Mouse (Mus musculus) brain, embryonic 14.5 days (tissue): ENCODE data around the gene Mdh2. TPM values are rescaled to one million over a fixed set of nuclear protein-coding genes. Genes with fewer than 3 reads are reported as not detected.

Source experiments
- DNase-seq: peaks from one replicate; pipeline ENCODE4 v3.0.0-alpha.2; 2011; ENCODE audit warnings: low read depth
- CTCF ChIP-seq: fragments of 200-500 bp; IDR thresholded peaks from 2 replicates; pipeline ENCODE4 v1.5.1; 2012; ENCODE audit warnings: inconsistent platforms, mild to moderate bottlenecking, moderate library complexity, borderline replicate concordance; ENCODE audit not compliant: insufficient read depth, insufficient read length; ENCODE audit errors: extremely low read depth
- POLR2A ChIP-seq: fragments of 200-500 bp; IDR thresholded peaks from 2 replicates; pipeline ENCODE4 v1.6.1; 2012; ENCODE audit warnings: mild to moderate bottlenecking, inconsistent platforms, borderline replicate concordance; ENCODE audit not compliant: poor library complexity, insufficient read depth, insufficient read length, severe bottlenecking; ENCODE audit errors: extremely low read depth
- polyA plus RNA-seq: library from polyadenylated mRNA; depleted of rRNA; stranded (reverse); fragments of >200 nt; gene quantifications from 2 replicates; pipeline ENCODE4 v1.2.3, GENCODE M21; 2012; rRNA removed

The Mdh2 gene
- polyA plus RNA-seq, 1 experiment, result 499 TPM

DNA sequence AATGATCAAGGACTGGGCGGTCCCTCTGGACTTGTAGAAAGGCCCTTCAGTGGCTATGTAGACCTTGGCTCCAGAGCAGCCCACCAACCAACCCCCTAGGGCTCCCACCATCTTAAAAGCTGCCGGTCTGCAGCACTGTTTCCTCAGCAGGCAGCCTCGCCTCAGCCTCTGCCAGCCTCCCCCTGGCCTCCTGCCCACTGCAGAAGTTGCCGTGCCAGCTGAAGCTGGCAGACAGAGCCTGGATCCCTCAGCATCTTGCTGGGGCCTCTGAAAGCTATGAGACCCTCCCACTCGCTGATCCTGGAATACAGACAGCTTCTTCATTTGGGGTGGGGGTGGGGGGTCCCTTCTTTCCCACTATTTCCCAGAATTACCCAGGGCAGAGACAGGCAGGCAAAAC, 34.7 kb downstream of the Mdh2 start:
- TF ChIP-seq CTCF (no peak), POLR2A (no peak)
- DNase-seq, result peak; percentile 86

GRCm38 (mm10) chr5:135818491-135818890, 40.2 kb downstream of the Mdh2 start:
- TF ChIP-seq POLR2A (no peak), CTCF (no peak)

DNA sequence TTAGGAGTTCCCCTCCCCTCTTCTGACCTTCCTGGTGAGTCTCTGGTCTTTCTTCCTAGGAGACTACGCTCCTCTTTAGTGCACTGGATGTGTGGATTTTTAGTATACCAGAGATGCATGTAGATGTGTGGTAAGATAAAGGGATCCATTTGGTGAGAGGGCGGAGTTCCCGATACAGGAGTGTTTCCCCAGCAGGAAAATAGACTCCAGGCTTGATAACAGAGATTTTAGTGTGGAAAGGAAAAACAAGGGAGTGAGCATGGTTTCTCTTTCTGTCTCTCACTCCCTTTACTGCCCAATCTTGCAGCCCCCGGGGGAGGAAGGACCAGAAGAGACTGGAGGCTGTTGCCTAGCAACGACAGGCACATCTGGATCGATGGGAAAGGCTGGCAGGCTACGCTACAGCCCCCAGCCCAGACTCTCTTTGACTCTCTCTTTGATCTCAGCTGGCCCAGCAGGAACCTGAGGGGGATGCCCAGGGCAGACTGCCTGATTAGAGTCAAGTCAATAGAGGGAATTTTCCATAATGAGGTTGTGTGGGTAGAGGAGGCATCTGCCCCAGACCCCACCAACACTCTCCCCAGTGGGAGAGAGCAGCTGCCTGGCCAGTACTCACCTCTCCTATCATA, 44.1 kb downstream of the Mdh2 start:
- DNase-seq, result peak; percentile 89
- TF ChIP-seq POLR2A (no peak), CTCF (no peak)

More at GRCm38 (mm10) chr5:135818491-135818890, 40.2 kb downstream of the Mdh2 start:
- DNase-seq, result no peak

GRCm38 (mm10) chr5:135824517-135824916, 46.2 kb downstream of the Mdh2 start:
- TF ChIP-seq POLR2A, result no peak
- no peak for TF ChIP-seq CTCF
- no peak for DNase-seq

DNA sequence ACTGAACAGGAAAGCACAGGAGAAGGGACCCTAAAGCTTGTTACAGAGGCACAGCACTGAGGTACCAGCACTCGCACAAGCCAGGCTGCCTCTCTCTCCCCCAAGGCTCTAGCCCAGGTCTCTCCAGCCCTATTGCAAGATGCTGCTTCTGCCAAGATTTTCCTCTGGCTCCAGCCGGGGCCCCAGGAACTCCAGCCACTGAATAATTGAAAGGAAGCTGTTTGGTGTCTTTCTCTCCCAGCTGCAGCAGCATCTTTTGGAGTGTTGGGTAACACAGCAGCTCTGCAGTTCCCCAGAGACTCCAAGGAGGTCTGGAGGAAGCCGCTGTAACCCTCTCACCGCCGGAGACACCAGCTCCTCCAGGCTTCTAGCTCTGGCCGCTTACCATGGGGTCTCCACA, 47.9 kb downstream of the Mdh2 start:
- TF ChIP-seq POLR2A (no peak), CTCF (no peak)
- DNase-seq, result peak; percentile 40

GRCm38 (mm10) chr5:135829381-135829780, 51.1 kb downstream of the Mdh2 start:
- TF ChIP-seq POLR2A (no peak), CTCF (no peak)

DNA sequence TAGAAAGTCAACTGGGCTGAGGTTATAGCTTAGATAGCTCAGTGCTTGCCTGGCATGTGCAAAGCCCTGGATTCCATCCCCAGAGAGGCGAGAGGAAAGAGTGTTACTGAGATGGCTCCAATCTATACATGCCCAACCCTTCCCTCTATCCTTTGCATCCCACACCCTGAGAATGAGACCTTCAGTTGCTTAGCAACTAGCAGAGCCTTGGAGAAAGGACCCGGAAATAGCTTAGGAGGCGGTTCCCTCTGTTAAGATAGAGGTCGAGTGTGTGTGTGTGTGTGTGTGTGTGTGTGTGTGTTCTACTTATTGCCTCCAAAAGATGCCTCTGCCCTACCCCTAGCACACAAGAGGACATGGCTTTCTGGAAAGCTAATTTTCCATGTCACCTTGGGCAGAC, 54.4 kb downstream of the Mdh2 start:
- peak; percentile 76 for DNase-seq
- no peak for TF ChIP-seq CTCF
- no peak for TF ChIP-seq POLR2A

More at GRCm38 (mm10) chr5:135829381-135829780, 51.1 kb downstream of the Mdh2 start:
- no peak for DNase-seq

- TF ChIP-seq POLR2A, result peak; percentile 29; the same call in 1 of the 2 replicates
- TF ChIP-seq CTCF, result no peak
- DNase-seq, result peak; percentile 94
Measured at GRCm38 (mm10) chr5:135834769-135835491, 56.6 kb downstream of the Mdh2 start.

DNA sequence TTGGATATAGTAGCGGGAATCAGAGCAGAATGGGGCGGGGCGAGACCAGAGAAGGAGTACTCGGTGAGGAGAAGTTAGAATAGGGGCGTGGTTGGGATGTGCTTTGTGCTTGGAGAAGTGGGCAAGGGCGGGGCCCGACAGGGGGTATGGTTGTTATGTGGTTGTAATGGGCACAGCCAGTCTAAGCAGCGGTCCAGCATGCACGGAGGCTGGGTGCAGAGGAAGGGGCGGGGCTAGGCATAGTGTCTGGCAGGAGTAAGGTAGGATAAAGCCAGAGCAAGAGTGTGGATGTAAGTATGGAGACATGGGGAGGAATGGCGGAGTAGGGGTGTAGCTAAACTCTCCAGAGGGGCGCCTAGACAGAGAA, 57.2 kb downstream of the Mdh2 start:
- DNase-seq, result no peak

DNA sequence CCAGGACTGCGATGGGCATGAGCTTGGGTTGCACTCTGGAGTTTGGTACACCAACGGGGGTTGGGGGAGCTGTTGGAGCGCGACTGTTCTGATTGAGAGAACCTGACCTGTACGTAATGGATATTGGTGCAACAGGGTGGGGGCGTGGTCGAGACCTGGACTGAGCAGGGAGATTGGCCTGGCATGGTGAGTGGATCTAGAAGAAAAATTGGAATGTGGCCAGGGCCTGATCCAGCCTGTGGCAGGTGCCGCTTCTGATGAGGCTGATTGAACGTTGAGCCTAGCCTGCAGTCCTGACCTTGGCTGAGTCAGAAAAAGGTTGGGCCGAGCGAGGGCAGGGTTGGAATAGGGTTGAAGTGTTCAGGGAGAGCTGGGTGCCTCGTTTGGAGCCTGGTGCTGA, 57.7 kb downstream of the Mdh2 start:
- DNase-seq, result no peak
- TF ChIP-seq POLR2A (no peak), CTCF (no peak)

More for the DNA sequence above, 57.2 kb downstream of the Mdh2 start:
- TF ChIP-seq CTCF, result no peak
- TF ChIP-seq POLR2A, result no peak

Other genes starting within 250 kb of the Mdh2 start
- 44.0 and 58.5 TPM in 2 replicates for gene Hip1, start 233.4 kb upstream of the Mdh2 start, polyA plus RNA-seq
- not detected in 2 replicates for gene Ccl26, start 214.9 kb upstream of the Mdh2 start, polyA plus RNA-seq
- gene Ccl24, start 205.4 kb upstream of the Mdh2 start, polyA plus RNA-seq, result 0.97 and 1.3 TPM in 2 replicates
- 42.5 and 64.4 TPM in 2 replicates for gene Rhbdd2, start 145.9 kb upstream of the Mdh2 start, polyA plus RNA-seq
- 145 and 162 TPM in 2 replicates for gene Por, start 108.4 kb upstream of the Mdh2 start, polyA plus RNA-seq
- 36.9 and 39.3 TPM in 2 replicates for gene Tmem120a, start 34.0 kb upstream of the Mdh2 start, polyA plus RNA-seq
- gene Styxl1, start 95 bp upstream of the Mdh2 start, polyA plus RNA-seq, result 0.08 and 0.15 TPM in 2 replicates
- 57.1 and 82.6 TPM in 2 replicates for gene Srrm3, start 28.4 kb downstream of the Mdh2 start, polyA plus RNA-seq
- 17.2 and 27.4 TPM in 2 replicates for gene Hspb1, start 109.4 kb downstream of the Mdh2 start, polyA plus RNA-seq
- 258 and 495 TPM in 2 replicates for gene Ywhag, start 156.1 kb downstream of the Mdh2 start, polyA plus RNA-seq
- gene Ssc4d, start 196.1 kb downstream of the Mdh2 start, polyA plus RNA-seq, result 2.1 and 5.1 TPM in 2 replicates
- 0.18 and 0.21 TPM in 2 replicates for gene Zp3, start 201.6 kb downstream of the Mdh2 start, polyA plus RNA-seq
- gene Dtx2, start 216.3 kb downstream of the Mdh2 start, polyA plus RNA-seq, result 26.7 and 28.4 TPM in 2 replicates